Mouse (Mus musculus): ENCODE results near the gene Kcnk4. TPM values are rescaled to one million over a fixed set of nuclear protein-coding genes. Genes with fewer than 3 reads are reported as not detected.

Kcnk4 gene
- polyA plus RNA-seq, 1 experiment: 0.12 TPM

DNA sequence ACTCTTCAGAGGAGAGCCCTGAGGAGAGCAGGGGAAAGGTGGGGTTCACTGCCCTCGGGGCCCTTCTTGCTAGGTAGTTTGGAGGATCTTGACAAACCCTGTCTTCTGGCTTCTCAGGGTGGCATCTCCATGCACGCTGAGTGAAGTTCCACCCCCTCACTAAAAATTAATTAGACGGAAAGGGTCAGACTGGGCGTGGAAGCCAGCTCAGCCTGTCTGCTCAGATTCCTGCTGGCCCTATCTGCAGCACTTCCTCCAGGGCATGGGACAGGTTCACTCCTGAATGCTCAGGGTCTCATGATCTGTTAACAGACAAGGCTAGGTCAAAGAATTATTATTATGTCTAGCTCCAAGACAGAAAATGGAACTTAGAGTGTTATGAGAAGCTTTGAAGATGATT, 41.8 kb downstream of the Kcnk4 start:
- Histone ChIP-seq H3K79me2 (ENCODE audit: control insufficient read depth, insufficient read depth) (no peaks in the 10 kb centered on the region), H3K4me2 (ENCODE audit: low read depth) (no peak overlapping the region), H3K36me3 (ENCODE audit: control insufficient read depth, insufficient read depth) (no peaks in the 10 kb centered on the region), H3ac (ENCODE audit: control insufficient read depth, insufficient read length) (no peak overlapping the region), H3K4me3 (no peak overlapping the region), H3K27me3 (ENCODE audit: control insufficient read depth, insufficient read depth, insufficient read length) (no peaks in the 10 kb centered on the region)
- TF ChIP-seq MYOD1 (IDR thresholded peaks at IDR 0.05; ENCODE audit: control insufficient read depth in 1 of 3, insufficient read length in 2 of 3, low read depth in 2 of 3): no peak
- TF ChIP-seq E2F4 (IDR thresholded peaks at IDR 0.05; ENCODE audit: insufficient read depth): no peak
- no peak for TF ChIP-seq USF1 (IDR thresholded peaks at IDR 0.05; ENCODE audit: low read depth)
- no peak for TF ChIP-seq REST (IDR thresholded peaks at IDR 0.05; ENCODE audit: insufficient read depth, insufficient read length)
- no peak for TF ChIP-seq MAX (IDR thresholded peaks at IDR 0.05; ENCODE audit: low read depth)
- TF ChIP-seq SRF (IDR thresholded peaks at IDR 0.05; ENCODE audit: control insufficient read depth, insufficient read length, low read depth): no peak
- TF ChIP-seq TCF3 (IDR thresholded peaks at IDR 0.05; ENCODE audit: insufficient read length, low read depth): no peak
- no peak for TF ChIP-seq POLR2AphosphoS2 (IDR thresholded peaks at IDR 0.05; ENCODE audit: insufficient read length, low read depth)
- no peak for TF ChIP-seq MYOG (IDR thresholded peaks at IDR 0.05; ENCODE audit: control insufficient read depth in 1 of 3, insufficient read depth in 1 of 3, insufficient read length in 2 of 3, low read depth in 2 of 3)
- TF ChIP-seq POLR2A (IDR thresholded peaks at IDR 0.05; ENCODE audit: insufficient read length, low read depth): no peak
- TF ChIP-seq CEBPB (IDR thresholded peaks at IDR 0.05; ENCODE audit: insufficient read depth, poor library complexity, severe bottlenecking): no peak
- TF ChIP-seq TCF12 (IDR thresholded peaks at IDR 0.05; ENCODE audit: insufficient read depth, poor library complexity, severe bottlenecking): no peak

DNA sequence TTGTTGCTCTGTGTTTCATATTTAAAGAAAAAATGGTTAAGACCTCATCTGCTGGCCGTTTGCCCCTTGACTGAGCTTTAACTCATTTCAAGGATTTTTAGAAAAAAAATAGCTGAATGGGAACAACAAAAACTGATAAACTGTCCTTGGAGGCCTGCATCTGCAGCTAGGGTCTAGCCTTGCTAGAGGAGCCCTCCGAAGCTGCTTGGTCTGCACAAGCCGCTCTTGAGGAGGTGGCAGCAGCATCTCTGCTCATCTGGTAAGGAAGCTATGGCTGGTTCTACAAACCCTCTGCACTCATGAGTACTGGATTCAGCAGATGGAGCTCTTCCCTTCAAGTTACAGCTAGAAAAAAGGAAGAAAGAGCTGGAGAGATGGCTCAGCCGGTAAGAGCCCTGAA, 56.4 kb downstream of the Kcnk4 start:
- TF ChIP-seq SRF (IDR thresholded peaks at IDR 0.05; ENCODE audit: control insufficient read depth, insufficient read length, low read depth) (no peak), TCF3 (IDR thresholded peaks at IDR 0.05; ENCODE audit: insufficient read length, low read depth) (no peak), POLR2A (IDR thresholded peaks at IDR 0.05; ENCODE audit: insufficient read length, low read depth) (no peak), MYOG (IDR thresholded peaks at IDR 0.05; ENCODE audit: control insufficient read depth in 1 of 3, insufficient read depth in 1 of 3, insufficient read length in 2 of 3, low read depth in 2 of 3) (no peak), MAX (IDR thresholded peaks at IDR 0.05; ENCODE audit: low read depth) (no peak), CEBPB (IDR thresholded peaks at IDR 0.05; ENCODE audit: insufficient read depth, poor library complexity, severe bottlenecking) (no peak), TCF12 (IDR thresholded peaks at IDR 0.05; ENCODE audit: insufficient read depth, poor library complexity, severe bottlenecking) (no peak), REST (IDR thresholded peaks at IDR 0.05; ENCODE audit: insufficient read depth, insufficient read length) (no peak), USF1 (IDR thresholded peaks at IDR 0.05; ENCODE audit: low read depth) (no peak)
- peak overlapping the region; percentile 69 for H3K4me2 ChIP-seq (ENCODE audit: low read depth)

DNA sequence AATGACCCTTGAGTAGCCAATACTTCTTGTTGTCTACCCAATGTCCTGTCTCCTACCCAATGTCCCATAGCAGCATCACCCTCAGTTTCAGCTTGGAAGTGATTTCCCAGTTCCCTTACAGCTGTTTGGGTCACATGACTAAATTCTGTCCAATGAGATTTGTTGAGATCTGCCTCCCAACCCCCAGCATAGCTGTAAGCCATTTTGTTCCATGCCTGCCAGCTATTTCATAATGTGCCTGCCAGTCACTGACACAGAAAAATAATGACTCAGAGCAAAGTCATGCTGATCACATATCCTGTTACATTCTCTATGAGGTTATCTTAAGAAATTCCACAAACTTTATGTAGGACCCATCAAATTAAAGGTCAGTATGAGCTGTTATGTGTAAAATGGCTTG, 57.5 kb downstream of the Kcnk4 start:
- Histone ChIP-seq H3K79me2 (ENCODE audit: control insufficient read depth, insufficient read depth) (no peaks in the 10 kb centered on the region), H3K4me2 (ENCODE audit: low read depth) (peak overlapping the region; percentile 69), H3K36me3 (ENCODE audit: control insufficient read depth, insufficient read depth) (no peaks in the 10 kb centered on the region), H3K27me3 (ENCODE audit: control insufficient read depth, insufficient read depth, insufficient read length) (no peaks in the 10 kb centered on the region), H3ac (ENCODE audit: control insufficient read depth, insufficient read length) (no peak overlapping the region), H3K4me3 (no peak overlapping the region)
- TF ChIP-seq MAX (IDR thresholded peaks at IDR 0.05; ENCODE audit: low read depth) (no peak), USF1 (IDR thresholded peaks at IDR 0.05; ENCODE audit: low read depth) (peak; percentile 96), CEBPB (IDR thresholded peaks at IDR 0.05; ENCODE audit: insufficient read depth, poor library complexity, severe bottlenecking) (peak; percentile 92), POLR2A (IDR thresholded peaks at IDR 0.05; ENCODE audit: insufficient read length, low read depth) (no peak), TCF3 (IDR thresholded peaks at IDR 0.05; ENCODE audit: insufficient read length, low read depth) (no peak), MYOG (IDR thresholded peaks at IDR 0.05; ENCODE audit: control insufficient read depth in 1 of 3, insufficient read depth in 1 of 3, insufficient read length in 2 of 3, low read depth in 2 of 3) (no peak), TCF12 (IDR thresholded peaks at IDR 0.05; ENCODE audit: insufficient read depth, poor library complexity, severe bottlenecking) (no peak), SRF (IDR thresholded peaks at IDR 0.05; ENCODE audit: control insufficient read depth, insufficient read length, low read depth) (no peak), REST (IDR thresholded peaks at IDR 0.05; ENCODE audit: insufficient read depth, insufficient read length) (no peak), MYOD1 (IDR thresholded peaks at IDR 0.05; ENCODE audit: control insufficient read depth in 1 of 3, insufficient read length in 2 of 3, low read depth in 2 of 3) (no peak), POLR2AphosphoS2 (IDR thresholded peaks at IDR 0.05; ENCODE audit: insufficient read length, low read depth) (no peak), E2F4 (IDR thresholded peaks at IDR 0.05; ENCODE audit: insufficient read depth) (no peak)

More for the DNA sequence above, 56.4 kb downstream of the Kcnk4 start:
- Histone ChIP-seq H3K4me3 (no peak overlapping the region), H3K79me2 (ENCODE audit: control insufficient read depth, insufficient read depth) (no peaks in the 10 kb centered on the region), H3K36me3 (ENCODE audit: control insufficient read depth, insufficient read depth) (no peaks in the 10 kb centered on the region), H3ac (ENCODE audit: control insufficient read depth, insufficient read length) (no peak overlapping the region), H3K27me3 (ENCODE audit: control insufficient read depth, insufficient read depth, insufficient read length) (no peaks in the 10 kb centered on the region)

DNA sequence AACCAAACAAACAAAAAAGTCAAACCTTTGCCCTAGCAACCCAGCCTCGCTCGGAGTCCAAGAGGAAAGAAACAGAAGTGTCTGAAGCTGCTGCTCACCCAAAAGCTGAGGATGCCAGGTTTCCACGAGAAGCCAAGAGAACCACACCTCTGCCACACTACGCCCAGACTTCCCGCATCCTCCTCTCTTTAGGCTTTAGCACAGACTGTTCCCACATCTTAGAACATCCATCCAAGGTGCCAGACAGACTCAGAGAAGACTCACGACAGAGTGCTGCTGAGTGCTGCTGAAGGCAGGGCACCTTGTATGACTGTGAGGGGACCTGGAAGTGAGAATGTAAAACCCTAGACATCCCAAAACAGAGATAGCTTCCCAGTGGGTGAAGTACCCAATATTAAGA, 58.5 kb downstream of the Kcnk4 start:
- Histone ChIP-seq H3K4me2 (ENCODE audit: low read depth) (no peak overlapping the region), H3K79me2 (ENCODE audit: control insufficient read depth, insufficient read depth) (no peaks in the 10 kb centered on the region), H3K4me3 (no peak overlapping the region), H3K27me3 (ENCODE audit: control insufficient read depth, insufficient read depth, insufficient read length) (no peaks in the 10 kb centered on the region), H3K36me3 (ENCODE audit: control insufficient read depth, insufficient read depth) (no peaks in the 10 kb centered on the region), H3ac (ENCODE audit: control insufficient read depth, insufficient read length) (no peak overlapping the region)
- TF ChIP-seq SRF (IDR thresholded peaks at IDR 0.05; ENCODE audit: control insufficient read depth, insufficient read length, low read depth) (no peak), MAX (IDR thresholded peaks at IDR 0.05; ENCODE audit: low read depth) (no peak), POLR2AphosphoS2 (IDR thresholded peaks at IDR 0.05; ENCODE audit: insufficient read length, low read depth) (no peak), POLR2A (IDR thresholded peaks at IDR 0.05; ENCODE audit: insufficient read length, low read depth) (no peak), TCF3 (IDR thresholded peaks at IDR 0.05; ENCODE audit: insufficient read length, low read depth) (no peak), E2F4 (IDR thresholded peaks at IDR 0.05; ENCODE audit: insufficient read depth) (no peak), MYOD1 (IDR thresholded peaks at IDR 0.05; ENCODE audit: control insufficient read depth in 1 of 3, insufficient read length in 2 of 3, low read depth in 2 of 3) (no peak), REST (IDR thresholded peaks at IDR 0.05; ENCODE audit: insufficient read depth, insufficient read length) (no peak), USF1 (IDR thresholded peaks at IDR 0.05; ENCODE audit: low read depth) (no peak), TCF12 (IDR thresholded peaks at IDR 0.05; ENCODE audit: insufficient read depth, poor library complexity, severe bottlenecking) (no peak), MYOG (IDR thresholded peaks at IDR 0.05; ENCODE audit: control insufficient read depth in 1 of 3, insufficient read depth in 1 of 3, insufficient read length in 2 of 3, low read depth in 2 of 3) (no peak), CEBPB (IDR thresholded peaks at IDR 0.05; ENCODE audit: insufficient read depth, poor library complexity, severe bottlenecking) (no peak)

Data from myocyte (in vitro differentiated cells).